Mouse (Mus musculus) B cell, adult (primary cell): ENCODE measurements around the gene Tmcc3. TPM values are rescaled to one million over a fixed set of nuclear protein-coding genes. Genes with fewer than 3 reads are reported as not detected.

Source experiments
- total RNA-seq: library from RNA; stranded (reverse); gene quantifications from 4 replicates; pipeline ENCODE4 v1.2.4, GENCODE M21; 2023; ENCODE audit not compliant: inconsistent age

Tmcc3 gene
- total RNA-seq = 16.4 to 26.0 TPM (median 21.4 TPM) in 4 replicates

DNA sequence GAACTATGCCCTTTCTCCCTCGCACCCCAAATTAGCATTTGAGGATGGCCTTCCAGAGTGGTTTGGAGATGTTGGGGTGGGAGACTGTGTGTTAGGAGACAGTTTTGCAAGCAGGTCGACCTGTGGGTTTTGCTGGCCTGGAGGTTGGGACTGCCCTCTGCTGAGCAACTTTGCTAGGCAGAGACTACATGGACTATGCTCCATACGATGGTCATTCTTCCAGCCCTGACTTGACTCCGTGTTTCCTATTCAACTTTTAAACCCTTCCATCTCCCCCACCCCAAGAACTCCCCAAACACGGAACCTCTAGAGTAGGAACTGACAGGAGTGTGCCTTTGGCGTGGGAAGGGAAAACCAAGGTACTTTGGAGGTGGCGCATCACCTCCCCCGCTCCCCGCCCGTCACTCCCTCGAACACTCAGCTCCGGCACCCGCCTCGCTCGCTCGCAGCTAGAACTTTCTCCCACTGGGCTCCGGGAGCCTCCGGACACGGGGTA is at the start of gene Tmcc3:
Gene Tmcc3 (plus strand): TSS at position 439 of the 496 bp plus-strand sequence.

GRCm38 (mm10) chr10:94298471-94298870 is 13.3 kb upstream of the Tmcc3 start, which contains the start of gene Gm4792:
Gm4792 (minus strand) TSS chr10:94298703.

Other genes with a start within 250 kb of the Tmcc3 start
- 5.4 to 7.6 TPM (median 6.9 TPM) in 4 replicates for gene Nr2c1, start 163.9 kb upstream of the Tmcc3 start, total RNA-seq
- gene Ndufa12, start 113.2 kb upstream of the Tmcc3 start, total RNA-seq = 46.8 to 56.4 TPM (median 53.1 TPM) in 4 replicates
- not detected in 4 replicates for gene Gm4792, start 13.2 kb upstream of the Tmcc3 start, total RNA-seq